Mouse (Mus musculus) embryonic fibroblast, embryonic 13.5 days (primary cell): ENCODE measurements around the gene Selenon.

Experiments used
- CTCF ChIP-seq: IDR thresholded peaks from 2 replicates; pipeline ENCODE4 v1.5.1; 2011; ENCODE audit warnings: mild to moderate bottlenecking, control low read depth, low read length, moderate library complexity, borderline replicate concordance; ENCODE audit not compliant: insufficient read depth
- POLR2A ChIP-seq: IDR thresholded peaks from 2 replicates; pipeline ENCODE4 v1.6.1; 2011; ENCODE audit warnings: low read depth, mild to moderate bottlenecking, control low read depth, low read length, moderate library complexity

- TF ChIP-seq CTCF (no peak), POLR2A (no peak)
These were observed 56.4 kb downstream of the Selenon start for GRCm38 (mm10) chr4:134495546-134495923.
